Mouse (Mus musculus) neural tube, embryonic 11.5 days (tissue): ENCODE measurements around the gene Srrm1. TPM values are rescaled to one million over a fixed set of nuclear protein-coding genes. Genes with fewer than 3 reads are reported as not detected.
"Not testable (repeated sequence)": the region's sequence is repeated elsewhere in the genome, so short reads cannot be mapped to it uniquely, and the experiment has no call there.

Experiments
- ATAC-seq: fragments of 200-750 bp; cut with Nextera tagmentation; 2 replicates; pipeline ENCODE4 v1.8.0; 2017; ENCODE audit warnings: moderate number of reproducible peaks, mild to moderate bottlenecking, moderate TSS enrichment, moderate library complexity; ENCODE audit not compliant: insufficient read depth, low FRiP score, low TSS enrichment
- DNase-seq: peaks from one replicate; pipeline ENCODE4 v3.0.0-alpha.2; 2015; ENCODE audit warnings: low spot score
- H3K27ac ChIP-seq: fragments of 300-500 bp; sonication (generic); 2 replicates; pipeline ENCODE4 v1.5.1; 2014; ENCODE audit warnings: low read depth, mild to moderate bottlenecking, low read length
- H3K27me3 ChIP-seq: fragments of 300-500 bp; sonication (generic); 2 replicates; pipeline ENCODE4 v1.6.1; 2014; ENCODE audit warnings: mild to moderate bottlenecking, low read length, mixed read lengths; ENCODE audit not compliant: control insufficient read depth, insufficient read depth
- H3K36me3 ChIP-seq: fragments of 300-500 bp; sonication (generic); 2 replicates; pipeline ENCODE4 v1.6.1; 2014; ENCODE audit warnings: mild to moderate bottlenecking, low read length, moderate library complexity, mixed read lengths; ENCODE audit not compliant: control insufficient read depth, insufficient read depth
- H3K4me1 ChIP-seq: fragments of 300-500 bp; sonication (generic); 2 replicates; pipeline ENCODE4 v1.6.1; 2014; ENCODE audit warnings: low read length, mixed read lengths; ENCODE audit not compliant: control insufficient read depth, insufficient read depth
- H3K4me2 ChIP-seq: fragments of 300-500 bp; sonication (generic); 2 replicates; pipeline ENCODE4 v1.6.1; 2014; ENCODE audit warnings: low read depth, mild to moderate bottlenecking, moderate library complexity
- H3K4me3 ChIP-seq: fragments of 300-500 bp; sonication (generic); 2 replicates; pipeline ENCODE4 v1.5.1; 2014; ENCODE audit warnings: low read depth, low read length
- H3K9ac ChIP-seq: fragments of 300-500 bp; sonication (generic); 2 replicates; pipeline ENCODE4 v1.6.1; 2014; ENCODE audit warnings: mild to moderate bottlenecking, low read length
- H3K9me3 ChIP-seq: fragments of 300-500 bp; sonication (generic); 2 replicates; pipeline ENCODE4 v1.6.1; 2016; ENCODE audit warnings: low read length; ENCODE audit not compliant: control insufficient read depth
- WGBS: fragments of 180-500 bp; shearing (Covaris S2); extraction: QIAGEN DNeasy Blood & Tissue Kit; methylation state at CpG from one replicate; pipeline ENCODE4 v1.1.7; 2014; 5-methylcytosine and 5-hydroxymethylcytosine counted together
- polyA plus RNA-seq: library from polyadenylated mRNA; unstranded; fragments of >200 nt; fragmentation: Nextera tagmentation; extraction: Ambion mirVana; gene quantifications from 2 replicates; pipeline ENCODE4 v1.2.1, GENCODE M21; 2014

The Srrm1 gene
- polyA plus RNA-seq, 1 experiment from 2014 or later = 168 TPM

- ATAC-seq = no peak
- H3K36me3 ChIP-seq = no peaks in the 10 kb centered on the region
- DNase-seq = no peak
- no peaks in the 10 kb centered on the region for H3K4me1 ChIP-seq
- WGBS = 86% methylated on average over 12 of the region's 12 CpGs
- no peak overlapping the region for H3K4me3 ChIP-seq
- H3K27me3 ChIP-seq = no peaks in the 10 kb centered on the region
- no peak overlapping the region for H3K9ac ChIP-seq
- no peaks in the 10 kb centered on the region for H3K9me3 ChIP-seq
- no peak overlapping the region for H3K4me2 ChIP-seq
- H3K27ac ChIP-seq = no peak overlapping the region
Observed at GRCm38 (mm10) chr4:135361722-135362121, 8.6 kb upstream of the Srrm1 start.

GRCm38 (mm10) chr4:135358736-135359135 is 5.6 kb upstream of the Srrm1 start:
- whole genome bisulfite sequencing = 5% methylated on average over 6 of the region's 6 CpGs
- H3K27me3 ChIP-seq = no peaks in the 10 kb centered on the region
- no peak overlapping the region for H3K27ac ChIP-seq
- peak; percentile 43 for DNase-seq
- H3K36me3 ChIP-seq = no peaks in the 10 kb centered on the region
- H3K4me1 ChIP-seq = peaks cover 2% of the 10 kb centered on the region; the same call in 1 of the 2 replicates
- no peak overlapping the region for H3K4me2 ChIP-seq
- no peak overlapping the region for H3K4me3 ChIP-seq
- ATAC-seq = no peak
- no peaks in the 10 kb centered on the region for H3K9me3 ChIP-seq
- H3K9ac ChIP-seq = no peak overlapping the region

DNA sequence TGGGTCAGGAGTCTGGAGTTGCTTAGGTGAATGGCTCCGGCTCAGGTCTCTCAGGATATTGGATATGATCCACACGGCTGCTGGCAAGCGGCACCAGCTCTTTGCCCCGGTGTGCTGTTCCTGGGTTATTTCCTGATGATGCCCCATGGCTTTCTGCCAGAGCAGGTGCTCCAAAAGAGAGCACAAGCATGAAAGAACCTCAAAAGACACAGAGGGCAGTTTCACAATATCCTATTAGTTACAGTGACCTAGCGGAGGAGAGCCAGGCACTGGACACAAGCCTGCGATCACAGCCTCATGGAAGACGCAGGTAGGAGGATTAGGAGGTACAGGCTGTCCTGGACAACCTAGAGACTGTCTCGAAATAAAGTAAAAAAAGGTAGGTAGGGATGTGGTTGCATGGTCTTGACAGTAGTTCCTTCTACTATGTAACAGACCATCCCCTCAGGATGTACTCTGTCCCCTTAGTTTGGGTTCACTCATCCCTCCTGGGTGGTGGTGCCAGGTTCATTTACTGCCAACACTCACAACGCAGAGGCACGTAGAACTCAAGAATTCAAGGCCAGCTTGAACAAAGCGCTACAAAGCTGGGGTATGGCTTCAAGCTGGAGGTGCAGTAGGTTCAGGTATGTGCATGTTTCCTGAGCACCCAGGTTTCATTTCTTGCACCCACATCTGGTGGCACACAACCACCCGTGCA is 4.2 kb upstream of the Srrm1 start:
- ATAC-seq (no peak), DNase-seq (no peak)
- Histone ChIP-seq H3K27ac (no peak overlapping the region), H3K4me3 (no peak overlapping the region), H3K9ac (no peak overlapping the region), H3K4me2 (no peak overlapping the region), H3K27me3 (no peaks in the 10 kb centered on the region), H3K4me1 (peaks cover 2% of the 10 kb centered on the region; the same call in 1 of the 2 replicates), H3K9me3 (no peaks in the 10 kb centered on the region), H3K36me3 (no peaks in the 10 kb centered on the region)
- WGBS = 88% methylated on average over 12 of the region's 12 CpGs

DNA sequence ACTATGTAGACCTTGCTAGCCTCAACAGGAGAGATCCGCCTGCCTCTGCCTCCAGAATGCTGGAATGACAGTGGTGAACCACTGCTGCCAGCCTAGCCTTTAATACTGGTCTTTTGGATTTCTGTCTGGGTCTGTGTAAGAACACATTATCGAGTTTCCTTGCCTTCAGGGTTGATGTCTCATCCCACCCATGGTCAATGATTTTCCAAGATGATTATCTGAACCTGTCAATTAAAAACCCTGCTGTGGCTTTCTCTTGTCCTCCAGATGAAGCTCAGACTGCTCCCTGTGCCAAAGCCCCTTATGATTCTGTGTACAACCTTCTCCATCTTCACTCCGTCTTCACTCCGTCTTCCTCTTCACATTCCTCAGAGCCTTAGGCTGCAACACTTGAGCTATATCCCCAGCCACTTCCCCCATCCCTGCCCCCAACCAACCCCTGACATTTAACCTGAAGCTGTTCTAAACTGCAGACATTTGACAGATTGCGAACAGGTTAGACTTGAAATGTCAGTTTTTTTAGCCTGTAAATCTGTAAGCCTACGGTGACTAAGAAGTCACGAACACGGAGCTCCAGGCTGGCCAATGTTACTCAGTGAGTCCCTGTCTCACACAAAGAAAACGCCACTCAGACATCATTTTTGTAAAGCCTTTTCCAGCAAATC is 2.9 kb upstream of the Srrm1 start:
- ATAC-seq (no peak), DNase-seq (no peak)
- WGBS = 84% methylated on average over 9 of the region's 9 CpGs
- Histone ChIP-seq H3K4me3 (no peak overlapping the region), H3K27me3 (no peaks in the 10 kb centered on the region), H3K9me3 (no peaks in the 10 kb centered on the region), H3K27ac (no peak overlapping the region), H3K36me3 (no peaks in the 10 kb centered on the region), H3K9ac (no peak overlapping the region), H3K4me1 (peaks cover 10% of the 10 kb centered on the region), H3K4me2 (no peak overlapping the region)

DNA sequence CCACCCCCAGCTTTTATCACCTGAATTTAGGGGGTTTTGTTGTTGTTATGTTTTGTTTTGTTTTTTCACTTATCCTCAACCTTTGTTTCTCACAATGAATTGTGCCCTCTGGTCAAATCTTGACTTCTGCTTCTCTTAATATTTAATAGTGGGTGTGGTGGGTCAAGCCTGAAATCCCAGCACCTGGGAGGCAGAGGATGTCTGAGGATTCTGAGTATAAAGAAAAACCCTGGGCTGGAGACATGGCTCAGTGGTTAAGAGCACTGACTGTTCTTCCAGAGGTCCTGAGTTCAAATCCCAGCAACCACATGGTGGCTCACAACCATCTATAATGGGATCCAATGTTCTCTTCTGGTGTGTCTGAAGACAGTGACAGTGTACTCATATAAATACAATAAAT is 1.6 kb upstream of the Srrm1 start:
- not testable (repeated sequence) for DNase-seq, H3K4me3 ChIP-seq, H3K27ac ChIP-seq, H3K36me3 ChIP-seq, H3K9me3 ChIP-seq, H3K4me1 ChIP-seq, H3K9ac ChIP-seq, ATAC-seq, H3K27me3 ChIP-seq, H3K4me2 ChIP-seq

DNA sequence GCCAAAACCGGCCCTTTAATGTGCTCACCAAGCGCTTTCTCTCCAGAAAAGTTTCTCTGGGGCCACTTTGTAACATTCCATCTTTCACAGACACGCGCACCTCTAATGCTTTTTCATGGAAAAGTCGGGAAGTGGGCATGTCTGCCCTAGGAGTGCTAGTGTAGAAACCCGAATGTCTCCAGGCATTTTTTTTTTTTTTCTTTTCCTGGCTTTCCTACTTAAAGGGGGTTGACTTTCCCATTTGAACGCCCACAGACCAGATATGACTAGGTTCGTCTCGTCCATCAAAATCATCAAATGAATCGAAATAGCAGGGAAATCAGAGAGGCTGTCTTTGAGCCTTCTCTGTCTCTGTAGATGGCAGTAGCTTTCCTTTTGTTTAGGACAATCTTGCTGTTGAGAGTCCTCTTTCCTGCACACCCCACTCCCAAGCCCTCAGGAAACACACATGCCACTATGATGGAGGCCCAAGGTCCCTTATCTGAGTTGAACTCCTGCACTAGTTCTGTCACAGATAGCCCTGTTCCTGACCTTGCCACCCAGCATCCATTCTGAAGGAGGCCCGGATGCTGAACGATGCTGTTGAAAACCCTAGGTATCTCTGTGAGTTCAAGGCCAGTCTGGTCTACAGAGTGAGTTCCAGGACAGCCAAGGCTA is 801 bp upstream of the Srrm1 start:
- WGBS = 23% methylated on average over 12 of the region's 12 CpGs
- H3K36me3 ChIP-seq = peaks cover 2% of the 10 kb centered on the region; the same call in 1 of the 2 replicates
- peak overlapping the region; percentile 93 for H3K27ac ChIP-seq
- H3K4me1 ChIP-seq = peaks cover 10% of the 10 kb centered on the region
- H3K4me2 ChIP-seq = peak overlapping the region; percentile 64
- no peaks in the 10 kb centered on the region for H3K27me3 ChIP-seq
- DNase-seq (no peak), ATAC-seq (no peak)
- peak overlapping the region; percentile 57 for H3K9ac ChIP-seq
- no peaks in the 10 kb centered on the region for H3K9me3 ChIP-seq
- H3K4me3 ChIP-seq = peak overlapping the region; percentile 87

- WGBS = 1% methylated on average over 59 of the region's 67 CpGs
- no peaks in the 10 kb centered on the region for H3K9me3 ChIP-seq
- peaks cover 10% of the 10 kb centered on the region for H3K4me1 ChIP-seq
- H3K36me3 ChIP-seq = peaks cover 2% of the 10 kb centered on the region; the same call in 1 of the 2 replicates
- peak overlapping the region; percentile 93 for H3K27ac ChIP-seq
- peak overlapping the region; percentile 93 for H3K9ac ChIP-seq
- H3K27me3 ChIP-seq = no peaks in the 10 kb centered on the region
- peak overlapping the region; percentile 93 for H3K4me2 ChIP-seq
- peak overlapping the region; percentile 87 for H3K4me3 ChIP-seq
- ATAC-seq (peak; percentile 38), DNase-seq (peak; percentile 47)
Observed at GRCm38 (mm10) chr4:135352326-135353065, 625 bp downstream of the Srrm1 start.

GRCm38 (mm10) chr4:135337376-135337942 is 15.7 kb downstream of the Srrm1 start:
- no peak overlapping the region for H3K4me2 ChIP-seq
- H3K27me3 ChIP-seq = no peaks in the 10 kb centered on the region
- 81% methylated on average over 14 of the region's 14 CpGs for WGBS
- no peak for DNase-seq
- H3K9ac ChIP-seq = no peak overlapping the region
- H3K27ac ChIP-seq = no peak overlapping the region
- no peak overlapping the region for H3K4me3 ChIP-seq
- no peak for ATAC-seq
- H3K36me3 ChIP-seq = peaks cover 37% of the 10 kb centered on the region
- no peaks in the 10 kb centered on the region for H3K4me1 ChIP-seq
- H3K9me3 ChIP-seq = no peaks in the 10 kb centered on the region
